Mouse (Mus musculus): Measurements from ENCODE around the gene Rfc2. TPM values are rescaled to one million over a fixed set of nuclear protein-coding genes. Genes with fewer than 3 reads are reported as not detected.

Rfc2 gene
- polyA plus RNA-seq, 1 experiment: 133 TPM

DNA sequence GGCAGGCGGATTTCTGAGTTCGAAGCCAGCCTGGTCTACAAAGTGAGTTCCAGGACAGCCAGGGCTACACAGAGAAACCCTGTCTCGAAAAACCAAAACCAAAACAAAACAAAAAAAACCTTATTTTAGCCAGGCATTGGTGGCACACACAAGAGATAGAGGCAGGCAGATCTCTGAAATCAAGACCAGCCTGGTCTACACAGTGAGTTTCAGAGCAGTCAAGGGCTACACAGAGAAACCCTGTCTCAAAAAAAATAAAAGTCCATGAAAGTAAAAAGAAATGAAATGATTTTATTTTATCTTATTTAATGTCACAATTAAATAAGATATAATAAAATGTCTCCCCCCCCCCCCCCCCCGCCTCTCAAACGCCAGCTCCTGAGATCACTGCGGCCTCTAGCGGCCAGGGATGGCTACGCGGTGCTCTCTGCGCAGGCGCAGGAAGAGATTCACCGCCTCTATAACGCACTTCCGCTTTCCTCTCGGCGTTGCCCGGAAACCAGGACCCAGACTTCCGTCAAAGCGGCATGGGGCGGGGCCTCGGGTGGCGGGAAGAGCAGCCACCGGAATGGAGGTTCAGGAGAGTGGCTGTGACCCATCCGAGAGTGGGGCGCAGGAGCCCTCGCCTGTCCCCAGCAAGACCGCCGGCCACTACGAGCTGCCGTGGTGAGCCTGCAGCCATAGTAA lies 1.2 kb downstream of the Rfc2 start:
- H3K27ac ChIP-seq (ENCODE audit: control insufficient read depth, insufficient read depth, low read length): no peak overlapping the region
- no peaks in the 10 kb centered on the region for H3K36me3 ChIP-seq (ENCODE audit: control insufficient read depth, insufficient read depth, low read length)
- WGBS: 8% methylated on average over 30 of the region's 30 CpGs
- peak; percentile 83; the same call in 1 of the 2 replicates for TF ChIP-seq CTCF (IDR thresholded peaks at IDR 0.05; ENCODE audit: borderline replicate concordance, control insufficient read depth, extremely low read depth, insufficient read depth, low read length, poor library complexity)
- TF ChIP-seq POLR2A (IDR thresholded peaks at IDR 0.05; ENCODE audit: control insufficient read depth, extremely low read depth, insufficient read depth, low read length, poor library complexity): peak; percentile 70
- peak; percentile 98 for DNase-seq
- peak overlapping the region; percentile 96 for H3K4me3 ChIP-seq (ENCODE audit: control insufficient read depth, insufficient read depth, low read length)
- H3K27me3 ChIP-seq (ENCODE audit: control insufficient read depth, insufficient read depth, low read length): no peaks in the 10 kb centered on the region
- peaks cover 3% of the 10 kb centered on the region for H3K4me1 ChIP-seq (replicated peaks; ENCODE audit: control insufficient read depth, insufficient read depth, low read length)

DNA sequence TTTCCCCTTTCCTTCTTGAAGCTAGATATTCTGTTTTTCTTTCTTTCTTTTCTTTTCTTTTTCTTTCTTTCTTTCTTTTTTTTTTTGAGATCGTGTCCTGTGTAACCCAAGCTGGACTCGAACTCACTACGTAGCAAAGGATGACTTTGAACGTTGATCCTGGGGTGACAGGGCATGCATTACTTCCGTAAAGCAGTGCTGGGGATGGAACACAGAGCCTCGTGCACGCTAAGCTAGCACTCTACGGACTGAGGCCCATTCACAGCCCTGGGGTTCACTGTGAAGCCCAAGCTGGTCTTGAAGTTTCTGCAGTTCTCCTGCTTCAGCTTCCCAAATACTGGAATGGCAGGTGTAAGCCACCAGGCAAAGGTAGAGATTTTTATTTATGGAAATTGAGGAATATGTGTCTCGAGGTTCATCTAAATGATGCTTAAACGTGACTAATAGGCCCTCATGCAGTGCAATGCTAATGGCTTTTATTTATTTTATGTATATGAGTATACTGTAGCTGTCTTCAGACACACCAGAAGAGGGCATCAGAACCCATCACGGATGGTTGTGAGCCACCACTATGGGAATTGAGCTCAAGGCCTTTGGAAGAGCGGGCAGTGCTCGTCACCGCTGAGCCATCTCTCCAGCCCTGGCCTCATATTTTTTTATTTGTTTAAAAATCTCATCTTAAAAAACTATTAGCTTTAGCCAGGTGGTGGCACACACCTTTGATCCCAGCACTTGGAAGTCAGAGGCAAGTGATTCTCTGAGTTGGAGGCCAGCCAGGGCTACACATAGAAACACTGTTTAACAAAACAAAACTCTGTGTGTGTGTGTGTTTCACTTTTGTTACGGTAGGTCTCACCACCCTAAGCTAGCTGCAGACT lies 2.1 kb downstream of the Rfc2 start:
- H3K27ac ChIP-seq (ENCODE audit: control insufficient read depth, insufficient read depth, low read length): no peak overlapping the region
- WGBS: 21% methylated on average over 15 of the region's 15 CpGs
- no peak for DNase-seq
- H3K36me3 ChIP-seq (ENCODE audit: control insufficient read depth, insufficient read depth, low read length): no peaks in the 10 kb centered on the region
- H3K4me1 ChIP-seq (replicated peaks; ENCODE audit: control insufficient read depth, insufficient read depth, low read length): peaks cover 3% of the 10 kb centered on the region
- H3K4me3 ChIP-seq (ENCODE audit: control insufficient read depth, insufficient read depth, low read length): peak overlapping the region; percentile 96
- no peaks in the 10 kb centered on the region for H3K27me3 ChIP-seq (ENCODE audit: control insufficient read depth, insufficient read depth, low read length)
- no peak for TF ChIP-seq POLR2A (IDR thresholded peaks at IDR 0.05; ENCODE audit: control insufficient read depth, extremely low read depth, insufficient read depth, low read length, poor library complexity)
- TF ChIP-seq CTCF (IDR thresholded peaks at IDR 0.05; ENCODE audit: borderline replicate concordance, control insufficient read depth, extremely low read depth, insufficient read depth, low read length, poor library complexity): no peak

GRCm38 (mm10) chr5:134583884-134584213 lies 2.7 kb downstream of the Rfc2 start:
- no peak for TF ChIP-seq POLR2A (IDR thresholded peaks at IDR 0.05; ENCODE audit: control insufficient read depth, extremely low read depth, insufficient read depth, low read length, poor library complexity)
- TF ChIP-seq CTCF (IDR thresholded peaks at IDR 0.05; ENCODE audit: borderline replicate concordance, control insufficient read depth, extremely low read depth, insufficient read depth, low read length, poor library complexity): no peak
- DNase-seq: no peak
- Histone ChIP-seq H3K36me3 (ENCODE audit: control insufficient read depth, insufficient read depth, low read length) (no peaks in the 10 kb centered on the region), H3K27ac (ENCODE audit: control insufficient read depth, insufficient read depth, low read length) (no peak overlapping the region), H3K4me3 (ENCODE audit: control insufficient read depth, insufficient read depth, low read length) (no peak overlapping the region), H3K4me1 (replicated peaks; ENCODE audit: control insufficient read depth, insufficient read depth, low read length) (peaks cover 3% of the 10 kb centered on the region), H3K27me3 (ENCODE audit: control insufficient read depth, insufficient read depth, low read length) (no peaks in the 10 kb centered on the region)
- 14% methylated on average over 3 of the region's 3 CpGs for WGBS

DNA sequence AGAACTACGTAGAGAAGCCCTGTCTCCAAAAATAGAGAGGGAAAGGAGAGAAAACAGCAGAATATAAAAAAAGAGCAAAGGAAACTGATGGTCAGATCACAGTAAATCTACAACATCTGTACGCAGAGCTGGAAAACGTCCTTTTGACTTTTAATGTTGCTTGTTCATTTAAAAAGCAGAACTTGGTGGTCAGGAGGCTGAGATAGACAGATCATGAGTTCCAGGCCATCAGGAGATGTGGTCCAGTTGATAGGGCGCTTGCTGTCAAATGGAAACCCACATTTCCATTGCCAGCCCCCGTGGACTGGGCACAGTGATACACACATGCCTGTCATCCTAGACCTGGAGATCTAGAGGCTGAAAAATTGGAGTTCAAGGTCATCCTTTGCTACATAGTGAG lies 3.6 kb downstream of the Rfc2 start:
- no peaks in the 10 kb centered on the region for H3K27me3 ChIP-seq (ENCODE audit: control insufficient read depth, insufficient read depth, low read length)
- TF ChIP-seq POLR2A (IDR thresholded peaks at IDR 0.05; ENCODE audit: control insufficient read depth, extremely low read depth, insufficient read depth, low read length, poor library complexity) (no peak), CTCF (IDR thresholded peaks at IDR 0.05; ENCODE audit: borderline replicate concordance, control insufficient read depth, extremely low read depth, insufficient read depth, low read length, poor library complexity) (no peak)
- DNase-seq: no peak
- H3K27ac ChIP-seq (ENCODE audit: control insufficient read depth, insufficient read depth, low read length): no peak overlapping the region
- no peak overlapping the region for H3K4me3 ChIP-seq (ENCODE audit: control insufficient read depth, insufficient read depth, low read length)
- 72% methylated on average over 5 of the region's 5 CpGs for WGBS
- H3K36me3 ChIP-seq (ENCODE audit: control insufficient read depth, insufficient read depth, low read length): no peaks in the 10 kb centered on the region; the same call in 1 of the 2 replicates
- peaks cover 3% of the 10 kb centered on the region for H3K4me1 ChIP-seq (replicated peaks; ENCODE audit: control insufficient read depth, insufficient read depth, low read length)

DNA sequence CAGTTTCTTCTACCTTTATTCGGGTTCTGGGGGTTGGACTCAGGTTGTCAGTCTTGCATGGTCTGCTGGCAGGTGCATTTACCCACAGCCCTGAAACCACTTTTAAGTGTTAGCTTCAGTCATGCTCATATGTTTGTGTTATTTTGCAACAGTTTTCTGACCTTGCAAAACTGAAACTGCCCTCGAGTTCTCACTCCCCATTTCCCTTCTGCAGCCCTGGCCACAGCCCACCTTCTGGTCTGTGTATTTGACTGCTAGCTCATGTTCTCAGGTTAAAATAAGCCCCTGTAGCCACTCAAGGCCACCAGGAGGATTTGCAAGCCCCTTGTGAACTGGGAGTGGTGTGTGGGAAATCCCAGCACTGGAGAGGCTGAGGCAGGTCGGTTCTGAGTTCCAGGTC lies 8.7 kb downstream of the Rfc2 start:
- WGBS: 56% methylated on average over 3 of the region's 3 CpGs
- no peaks in the 10 kb centered on the region for H3K27me3 ChIP-seq (ENCODE audit: control insufficient read depth, insufficient read depth, low read length)
- DNase-seq: no peak
- no peaks in the 10 kb centered on the region for H3K4me1 ChIP-seq (replicated peaks; ENCODE audit: control insufficient read depth, insufficient read depth, low read length)
- no peak overlapping the region for H3K27ac ChIP-seq (ENCODE audit: control insufficient read depth, insufficient read depth, low read length)
- TF ChIP-seq CTCF (IDR thresholded peaks at IDR 0.05; ENCODE audit: borderline replicate concordance, control insufficient read depth, extremely low read depth, insufficient read depth, low read length, poor library complexity) (no peak), POLR2A (IDR thresholded peaks at IDR 0.05; ENCODE audit: control insufficient read depth, extremely low read depth, insufficient read depth, low read length, poor library complexity) (no peak)
- H3K4me3 ChIP-seq (ENCODE audit: control insufficient read depth, insufficient read depth, low read length): no peak overlapping the region
- peaks cover 24% of the 10 kb centered on the region for H3K36me3 ChIP-seq (ENCODE audit: control insufficient read depth, insufficient read depth, low read length)

DNA sequence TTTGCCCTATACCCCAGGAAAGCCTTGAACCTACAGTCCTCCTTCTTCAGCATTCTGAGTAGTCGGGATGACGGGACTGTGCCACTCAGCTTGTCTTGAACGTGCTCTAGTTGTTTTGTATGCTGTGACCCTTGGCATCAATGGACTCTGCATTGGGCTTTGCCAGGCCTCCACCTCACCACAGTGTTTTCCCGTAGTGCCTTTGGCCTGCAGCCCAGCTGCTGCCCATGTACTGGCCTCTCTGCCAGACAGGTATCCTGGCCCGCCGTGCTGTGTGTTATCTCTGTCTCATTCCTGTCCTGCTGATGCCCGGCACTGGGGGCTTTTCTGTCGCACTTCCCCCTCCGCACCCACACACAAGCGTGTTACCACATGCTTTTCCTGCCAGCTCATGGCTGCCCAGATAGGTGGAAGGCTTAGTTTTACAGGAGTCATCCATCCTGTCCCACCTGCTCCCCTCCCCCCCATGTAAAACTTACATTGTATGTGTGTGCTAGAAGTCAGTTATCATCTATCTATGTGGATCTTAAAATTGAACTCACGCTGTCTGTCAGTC lies 10.9 kb downstream of the Rfc2 start:
- Histone ChIP-seq H3K36me3 (ENCODE audit: control insufficient read depth, insufficient read depth, low read length) (peaks cover 38% of the 10 kb centered on the region), H3K4me3 (ENCODE audit: control insufficient read depth, insufficient read depth, low read length) (no peak overlapping the region), H3K27ac (ENCODE audit: control insufficient read depth, insufficient read depth, low read length) (no peak overlapping the region), H3K27me3 (ENCODE audit: control insufficient read depth, insufficient read depth, low read length) (no peaks in the 10 kb centered on the region), H3K4me1 (replicated peaks; ENCODE audit: control insufficient read depth, insufficient read depth, low read length) (no peaks in the 10 kb centered on the region)
- 76% methylated on average over 11 of the region's 11 CpGs for WGBS
- no peak for DNase-seq
- TF ChIP-seq POLR2A (IDR thresholded peaks at IDR 0.05; ENCODE audit: control insufficient read depth, extremely low read depth, insufficient read depth, low read length, poor library complexity): no peak
- TF ChIP-seq CTCF (IDR thresholded peaks at IDR 0.05; ENCODE audit: borderline replicate concordance, control insufficient read depth, extremely low read depth, insufficient read depth, low read length, poor library complexity): no peak
